Comparison of ENCODE assay signal across 27 mouse cellular contexts in genomic region chr7:123452551-123452950, GRCm38 (mm10). TPM values are rescaled to one million over a fixed set of nuclear protein-coding genes. Genes with fewer than 3 reads are reported as not detected.
A peak's percentile ranks its signal among the peaks of the same experiment; 100 is the strongest.
DNase-seq lines count a peak whose midpoint lies in the region; ATAC-seq and TF ChIP-seq lines count a peak whose summit lies in the region.
"Had no signal": no experiment of that assay in that cellular context is flagged by ENCODE, and none has a peak within 500 bp of the region (broad histone marks: within the 10 kb centered on the region; RNA-seq: fewer than 3 reads in every experiment).

No protein-coding gene starts in this region.

- TF ChIP-seq CTCF in heart, adult 2 months (IDR thresholded peaks at IDR 0.05) = no peak

- no peak overlapping the region for H3K4me2 ChIP-seq in intestine, embryonic 16.5 days (ENCODE audit: low read depth, low read length)
- H3K4me2 ChIP-seq: embryonic facial prominence, embryonic 15.5 days; forebrain, embryonic 15.5 days; heart, embryonic 11.5 days; liver, embryonic 13.5 days; lung, embryonic 15.5 days had no signal

- H3K4me1 ChIP-seq in heart, adult 2 months (ENCODE audit: control insufficient read depth, insufficient read depth, low read length) = peaks cover 1% of the 10 kb centered on the region; the same call in 1 of the 2 replicates
- H3K4me1 ChIP-seq in intestine, embryonic 16.5 days (ENCODE audit: control insufficient read depth, insufficient read depth, low read length) = no peaks in the 10 kb centered on the region
- H3K4me1 ChIP-seq: embryonic facial prominence, embryonic 15.5 days; forebrain, embryonic 15.5 days; limb, embryonic 10.5 days; lung, embryonic 15.5 days had no signal

- TF ChIP-seq EP300 in heart, adult 2 months (IDR thresholded peaks at IDR 0.05; ENCODE audit: insufficient read depth, low read depth, low read length) = no peak

- ATAC-seq in intestine, embryonic 16.5 days = no peak
- ATAC-seq: forebrain, embryonic 15.5 days; hindbrain, postnatal 0 days had no signal

- H3K9me3 ChIP-seq in intestine, embryonic 16.5 days (ENCODE audit: control insufficient read depth, low read length) = no peaks in the 10 kb centered on the region
- H3K9me3 ChIP-seq: embryonic facial prominence, embryonic 15.5 days; forebrain, embryonic 15.5 days; limb, embryonic 10.5 days; liver, embryonic 13.5 days; lung, embryonic 15.5 days; megakaryocyte, embryonic 14.5 days had no signal

- no peak for DNase-seq in heart, adult 2 months
- DNase-seq in heart, postnatal 36 days = no peak
- DNase-seq in kidney, adult 8-10 months = peak; percentile 34 to 41
- no peak for DNase-seq in kidney, postnatal 4 days
- peak; percentile 24 for DNase-seq in kidney, postnatal 14 days
- no peak for DNase-seq in thymus, postnatal 10 days (ENCODE audit: low spot score in 2 of 2)
- DNase-seq: cerebellum, adult 9-10 months; gastrocnemius, postnatal 25 days; liver, embryonic 13.5 days; lung, postnatal 36 days; midbrain, embryonic 14.5 days; right cerebral cortex, postnatal 14 days; thymus, postnatal 14 days had no signal

- no peaks in the 10 kb centered on the region for H3K79me2 ChIP-seq in heart, adult 2 months (replicated peaks; ENCODE audit: control insufficient read depth, insufficient read depth, low read length)

- H3K27ac ChIP-seq in heart, adult 2 months = peak overlapping the region; percentile 69
- H3K27ac ChIP-seq in intestine, embryonic 16.5 days (ENCODE audit: low read length) = peak overlapping the region; percentile 23
- H3K27ac ChIP-seq: embryonic facial prominence, embryonic 15.5 days; forebrain, embryonic 15.5 days; hindbrain, postnatal 0 days; left cerebral cortex, adult 2 months; limb, embryonic 10.5 days; liver, embryonic 13.5 days; lung, embryonic 15.5 days; stomach, postnatal 0 days had no signal

- H3K36me3 ChIP-seq in heart, adult 2 months (ENCODE audit: control insufficient read depth, insufficient read depth, low read length) = no peaks in the 10 kb centered on the region
- no peaks in the 10 kb centered on the region for H3K36me3 ChIP-seq in intestine, embryonic 16.5 days (ENCODE audit: control insufficient read depth, insufficient read depth, low read length)
- H3K36me3 ChIP-seq: embryonic facial prominence, embryonic 15.5 days; forebrain, embryonic 15.5 days; limb, embryonic 10.5 days; liver, embryonic 13.5 days; lung, embryonic 15.5 days had no signal

- no peak overlapping the region for H3K4me3 ChIP-seq in heart, adult 2 months
- no peak overlapping the region for H3K4me3 ChIP-seq in intestine, embryonic 16.5 days (ENCODE audit: low read length)
- H3K4me3 ChIP-seq: embryonic facial prominence, embryonic 15.5 days; forebrain, embryonic 15.5 days; left cerebral cortex, adult 2 months; limb, embryonic 10.5 days; liver, embryonic 13.5 days; lung, embryonic 15.5 days; megakaryocyte, embryonic 14.5 days had no signal

- intact Hi-C loops in heart, adult 2 months (cut with DNase I) = no loop called here
- intact Hi-C loops in heart, postnatal 36 days (cut with DNase I) = no loop called here

- no peak for TF ChIP-seq POLR2A in heart, adult 2 months (IDR thresholded peaks at IDR 0.05; ENCODE audit: insufficient read depth, low read depth, low read length)

- WGBS in heart, adult 2 months = 44% methylated on average over 6 of the region's 6 CpGs
- 41% methylated on average over 6 of the region's 6 CpGs for WGBS in intestine, embryonic 16.5 days

- H3K9ac ChIP-seq in heart, adult 2 months (ENCODE audit: low read depth, low read length) = no peak overlapping the region
- no peak overlapping the region for H3K9ac ChIP-seq in intestine, embryonic 16.5 days (ENCODE audit: low read depth, low read length)
- H3K9ac ChIP-seq: embryonic facial prominence, embryonic 15.5 days; forebrain, embryonic 15.5 days; liver, embryonic 13.5 days; lung, embryonic 15.5 days had no signal

- no peaks in the 10 kb centered on the region for H3K27me3 ChIP-seq in heart, adult 2 months (ENCODE audit: control insufficient read depth, insufficient read depth, low read length)
- H3K27me3 ChIP-seq in intestine, embryonic 16.5 days (replicated peaks; ENCODE audit: control insufficient read depth, insufficient read depth, low read length) = no peaks in the 10 kb centered on the region
- H3K27me3 ChIP-seq: embryonic facial prominence, embryonic 15.5 days; forebrain, embryonic 15.5 days; liver, embryonic 13.5 days; lung, embryonic 15.5 days had no signal

RNA-seq across cellular contexts. Expression of gene Aqp8, which starts 9.5 kb away (rescaled TPM):
- 1 to 10 TPM; 5.2 to 6.2 TPM for total RNA-seq in heart, adult 2 months (2021)
- polyA plus RNA-seq in heart, adult 2 months (2012; rRNA removed) = 0.94 and 1.7 TPM in 2 replicates
- 1 to 10 TPM; 3.5 to 5.5 TPM for total RNA-seq in heart, postnatal 36 days (2021)
- 33.2 and 42.2 TPM in 2 replicates for polyA plus RNA-seq in intestine, embryonic 16.5 days (2015; fragmentation: Nextera tagmentation; extraction: Ambion mirVana)
- total RNA-seq: adrenal gland, adult 18-20 months; adrenal gland, postnatal 36 days; common myeloid progenitor, adult 5-6 weeks; gastrocnemius, postnatal 25 days; hindbrain, postnatal 0 days; layer of hippocampus, postnatal 10 days; left cerebral cortex, adult 2 months had no signal
- polyA plus RNA-seq: embryonic facial prominence, embryonic 15.5 days; forebrain, embryonic 15.5 days; lung, embryonic 15.5 days; midbrain, embryonic 14.5 days had no signal

RNA-seq across cellular contexts. Expression of gene Zkscan2, which starts 47.7 kb away (rescaled TPM):
- total RNA-seq in heart, adult 2 months (2021) = under 1 TPM; 0.21 to 0.25 TPM
- 0.12 and 0.21 TPM in 2 replicates for polyA plus RNA-seq in heart, adult 2 months (2012; rRNA removed)
- under 1 TPM; 0.16 to 0.42 TPM for total RNA-seq in heart, postnatal 36 days (2021)
- 1.1 TPM in 2 replicates for polyA plus RNA-seq in intestine, embryonic 16.5 days (2015; fragmentation: Nextera tagmentation; extraction: Ambion mirVana)
- total RNA-seq: common myeloid progenitor, adult 5-6 weeks had no signal

Comparison
In these comparisons a context has a peak if more than half of its experiments do, and no peak if none do; other contexts are left out.
1. DNase-seq: peak in kidney, adult 8-10 months (2 of 2) and kidney, postnatal 14 days (single experiment); none in heart, adult 2 months (0 of 2), heart, postnatal 36 days (0 of 2), kidney, postnatal 4 days (0 of 2) and thymus, postnatal 10 days (0 of 2).